Mouse (Mus musculus): ENCODE results near the gene Lce1a1.

The Lce1a1 gene

GRCm38 (mm10) chr3:92648207-92648606 is at the start of gene Lce1a1:
Gene Lce1a1 (minus strand): TSS chr3:92648307.
- DNase-seq, result no peak

GRCm38 (mm10) chr3:92694613-92695012 is 46.5 kb upstream of the Lce1a1 start:
- DNase-seq, result no peak

GRCm38 (mm10) chr3:92691688-92692087 is 43.6 kb upstream of the Lce1a1 start:
- no peak for DNase-seq

- DNase-seq, result peak; percentile 30
Measured at GRCm38 (mm10) chr3:92689154-92689553, 41.0 kb upstream of the Lce1a1 start.

- no peak for DNase-seq
Measured at GRCm38 (mm10) chr3:92687110-92687509, 39.0 kb upstream of the Lce1a1 start, which contains the start of gene Lce1d. Gene Lce1d (minus strand): TSS chr3:92687210.

GRCm38 (mm10) chr3:92678947-92679346 is 30.8 kb upstream of the Lce1a1 start, which contains the start of gene Lce1c:
Gene Lce1c (plus strand): TSS chr3:92679247.
- DNase-seq, result no peak

GRCm38 (mm10) chr3:92670215-92670614 is 22.1 kb upstream of the Lce1a1 start, which contains the start of gene Lce1a2:
Gene Lce1a2 (minus strand): TSS chr3:92670315.
- DNase-seq, result no peak

GRCm38 (mm10) chr3:92656826-92657225 is 8.7 kb upstream of the Lce1a1 start, which contains the start of gene Lce1b:
Gene Lce1b (minus strand): TSS chr3:92656926.
- DNase-seq, result no peak

- DNase-seq, result no peak
Measured at GRCm38 (mm10) chr3:92639854-92640253, 8.3 kb downstream of the Lce1a1 start.

- no peak for DNase-seq
Measured at GRCm38 (mm10) chr3:92638653-92638991, 9.5 kb downstream of the Lce1a1 start.

GRCm38 (mm10) chr3:92637745-92638652 is 10.1 kb downstream of the Lce1a1 start:
- DNase-seq, result no peak

- DNase-seq, result no peak
Measured at GRCm38 (mm10) chr3:92621560-92621959, 26.5 kb downstream of the Lce1a1 start, which contains the start of gene Lce6a. Gene Lce6a (minus strand): TSS chr3:92621660.

- DNase-seq, result no peak
Measured at GRCm38 (mm10) chr3:92609804-92610203, 38.3 kb downstream of the Lce1a1 start.

GRCm38 (mm10) chr3:92607392-92607791 is 40.7 kb downstream of the Lce1a1 start, which contains the start of gene 2210017I01Rik:
Gene 2210017I01Rik (minus strand): TSS chr3:92607492.
- no peak for DNase-seq

- DNase-seq, result no peak
Measured at GRCm38 (mm10) chr3:92602169-92602568, 45.9 kb downstream of the Lce1a1 start.

- peak; percentile 10 for DNase-seq
Measured at GRCm38 (mm10) chr3:92600456-92600855, 47.7 kb downstream of the Lce1a1 start.

GRCm38 (mm10) chr3:92599973-92600372 is 48.1 kb downstream of the Lce1a1 start:
- DNase-seq, result no peak

- no peak for DNase-seq
Measured at GRCm38 (mm10) chr3:92598429-92598828, 49.7 kb downstream of the Lce1a1 start.
